Mouse (Mus musculus) mouse embryonic stem cell (cell line): Measurements from ENCODE around the gene Frat2.
"Not testable (repeated sequence)": the region's sequence is repeated elsewhere in the genome, so short reads cannot be mapped to it uniquely, and the experiment has no call there.

Experiments used
- in situ Hi-C, 2 experiments: fragments of 300-500 bp; cut with MboI; formaldehyde crosslinking; loops; 1 replicate in 1 of 2; 3 replicates in 1 of 2; pipeline ENCODE4 v1.14.3; 2019 to 2020; ENCODE audit warnings: low sequenced_read_pairs in 2 of 2, low pct_unique_long_range_greater_than_20kb in 1 of 2, mixed read lengths in 1 of 2; ENCODE audit not compliant: unreplicated experiment in 1 of 2

Frat2 gene

GRCm38 (mm10) chr19:41847992-41848851 lies at the start of gene Frat2:
TSS of gene Frat2 (minus strand) at chr19:41848132.
- in situ Hi-C loops: no loop called here

DNA sequence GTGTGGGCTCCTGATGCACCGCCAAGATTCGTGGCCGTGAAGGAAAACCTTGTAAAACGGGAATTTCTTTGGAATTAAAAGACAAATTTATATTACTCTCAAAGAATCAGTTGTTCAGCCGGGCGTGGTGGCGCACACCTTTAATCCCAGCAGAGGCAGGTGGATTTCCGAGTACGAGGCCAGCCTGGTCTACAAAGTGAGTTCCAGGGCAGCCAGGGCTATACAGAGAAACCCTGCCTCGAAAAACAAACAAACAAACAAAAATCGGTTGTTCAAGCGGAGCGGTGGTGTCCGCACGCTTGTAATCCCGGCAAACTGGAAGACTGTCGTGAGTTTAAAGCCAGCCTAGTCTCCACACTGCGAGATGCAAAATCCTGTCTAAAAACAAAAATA lies 48.4 kb upstream of the Frat2 start:
- in situ Hi-C loops: no loop called here

DNA sequence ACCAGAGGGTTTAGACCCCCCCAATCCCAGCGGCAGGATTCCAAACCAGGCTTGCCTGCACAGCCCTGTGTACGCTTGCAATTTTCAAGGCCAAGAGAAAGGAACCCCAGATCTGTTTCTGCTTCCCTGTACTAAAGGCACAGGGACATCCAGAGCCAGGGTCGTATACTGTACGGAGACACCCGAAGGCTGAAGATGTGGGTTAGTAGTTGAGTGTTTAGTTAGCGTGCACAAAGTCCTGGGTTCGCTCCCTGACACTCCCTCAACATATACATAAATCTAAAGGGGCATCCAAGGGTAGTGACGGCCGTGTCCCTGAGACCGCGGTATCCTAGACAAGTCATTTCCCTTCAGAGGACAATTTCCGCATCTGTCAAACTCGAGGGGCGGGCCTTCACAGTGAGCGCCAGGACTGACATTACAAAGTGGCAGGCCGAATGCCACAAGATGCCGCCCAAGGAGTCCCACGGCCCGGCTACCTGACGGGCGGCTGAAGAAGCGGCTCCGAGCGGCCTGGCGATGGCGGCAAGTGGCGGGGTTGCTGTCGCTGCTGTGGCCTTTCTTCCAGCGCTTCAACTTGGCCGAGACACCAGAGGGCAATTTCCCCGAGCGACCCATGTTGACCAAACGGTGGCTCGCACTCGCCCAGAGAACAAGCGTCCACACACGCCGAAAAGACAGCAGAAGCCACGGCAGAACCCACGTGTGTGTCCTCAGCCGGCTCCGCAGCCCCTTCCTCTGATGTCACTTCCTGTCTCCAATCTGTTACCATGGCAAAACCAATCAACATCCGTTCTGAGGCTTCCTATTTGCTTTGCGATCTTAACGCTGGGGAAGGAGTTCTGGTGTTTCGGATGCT lies 47.8 kb upstream of the Frat2 start, which contains the start of gene Rrp12:
TSS of gene Rrp12 (minus strand) at position 714 of the 859 bp plus-strand sequence.
- in situ Hi-C loops: no loop called here

GRCm38 (mm10) chr19:41894959-41895358 lies 47.0 kb upstream of the Frat2 start:
- in situ Hi-C loops: no loop called here

DNA sequence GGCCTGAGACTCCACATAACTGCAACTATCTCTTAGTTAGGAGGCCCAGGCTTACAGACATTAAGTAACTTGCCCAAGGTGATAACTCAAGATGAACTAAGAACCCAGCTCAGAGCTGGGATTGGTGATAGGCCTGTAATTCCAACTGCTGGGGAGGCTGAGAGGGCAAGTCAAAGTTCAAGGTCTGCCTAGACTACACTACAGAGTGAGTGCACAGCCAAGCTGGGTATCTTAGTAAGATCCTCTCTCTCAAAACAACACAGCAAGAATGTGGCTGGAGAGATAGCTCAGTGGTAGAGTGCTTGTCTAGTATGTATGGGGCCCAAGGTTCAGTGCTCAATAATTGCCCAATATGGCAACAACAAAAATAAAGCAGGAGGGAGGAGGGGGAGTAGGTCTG lies 40.3 kb upstream of the Frat2 start:
- in situ Hi-C loops: no loop called here

DNA sequence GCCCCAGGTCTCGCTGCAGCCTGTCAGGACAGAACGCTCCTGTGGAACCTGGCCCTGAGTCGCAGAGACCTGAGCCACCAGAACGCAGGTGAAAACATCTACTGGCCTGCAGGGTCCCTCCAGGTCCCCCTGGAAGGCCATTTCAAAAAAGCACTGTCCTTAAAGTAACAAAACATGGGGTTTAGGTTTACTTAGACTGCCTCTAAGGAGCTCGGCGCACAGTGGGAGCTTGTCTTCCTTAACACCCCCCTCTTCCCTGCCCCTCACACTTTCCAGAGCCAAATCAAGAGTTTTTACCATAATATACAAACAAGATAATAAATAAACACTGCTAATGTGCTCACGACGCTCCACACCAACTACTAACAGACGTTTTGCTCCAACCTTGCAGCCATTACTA lies 36.0 kb upstream of the Frat2 start:
- in situ Hi-C loops: no loop called here

DNA sequence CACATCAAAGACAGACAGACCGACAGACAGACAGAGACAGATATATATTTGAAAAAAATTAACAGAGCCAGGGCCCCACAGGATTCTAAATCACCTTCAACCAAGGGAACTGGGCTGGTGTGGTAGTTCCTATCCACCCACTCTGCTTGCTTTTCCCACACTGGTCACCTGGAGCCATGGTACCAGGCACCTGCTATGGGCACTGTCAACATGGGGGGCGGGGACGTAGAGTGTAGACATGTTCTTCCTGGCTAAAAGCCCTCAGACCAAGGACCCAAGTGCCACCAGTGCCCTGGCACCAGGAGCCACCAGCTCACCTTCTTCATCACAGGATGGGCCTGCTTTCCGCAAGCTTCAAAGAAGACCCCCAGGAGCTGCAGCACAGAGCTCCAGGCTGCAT lies 33.9 kb upstream of the Frat2 start:
- in situ Hi-C loops: no loop called here

GRCm38 (mm10) chr19:41874356-41874755 lies 26.4 kb upstream of the Frat2 start:
- in situ Hi-C loops: no loop called here

DNA sequence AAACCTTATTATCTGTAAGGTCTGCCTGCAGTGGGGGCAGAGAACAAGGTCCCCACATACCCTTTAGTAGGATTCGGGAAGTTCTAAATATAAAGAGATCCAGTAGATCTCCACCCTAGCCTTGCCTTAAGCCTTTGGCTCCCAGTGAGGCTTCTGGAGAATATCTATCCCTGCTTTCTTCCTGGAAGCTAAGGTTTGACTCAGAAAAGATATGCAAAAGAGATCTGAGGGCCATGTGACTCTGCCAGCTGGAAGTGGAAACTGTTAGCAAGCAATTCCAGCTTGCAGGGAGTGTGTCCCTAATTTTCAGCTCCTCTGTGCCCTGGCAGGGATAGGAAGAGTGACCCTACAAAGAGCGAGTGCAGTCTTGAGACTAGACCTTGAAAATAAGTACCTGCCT lies 24.4 kb upstream of the Frat2 start:
- in situ Hi-C loops: no loop called here

DNA sequence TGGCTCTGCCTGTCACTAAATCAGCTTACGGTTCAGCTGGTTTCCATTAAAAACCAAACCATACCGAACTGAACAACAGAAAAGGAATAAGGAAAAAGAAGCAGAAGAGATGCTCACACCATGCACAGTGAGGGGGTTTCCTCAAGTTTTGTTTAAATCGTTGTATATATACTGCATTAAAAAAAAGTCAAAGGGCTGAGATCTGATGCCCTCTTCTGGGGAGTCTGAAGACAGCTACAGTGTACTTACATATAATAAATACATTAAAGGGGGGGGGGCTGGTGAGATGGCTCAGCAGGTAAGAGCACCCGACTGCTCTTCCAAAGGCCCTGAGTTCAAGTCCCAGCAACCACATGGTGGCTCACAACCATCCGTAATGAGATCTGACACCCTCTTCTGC lies 22.0 kb upstream of the Frat2 start:
- in situ Hi-C loops: not testable (repeated sequence)

DNA sequence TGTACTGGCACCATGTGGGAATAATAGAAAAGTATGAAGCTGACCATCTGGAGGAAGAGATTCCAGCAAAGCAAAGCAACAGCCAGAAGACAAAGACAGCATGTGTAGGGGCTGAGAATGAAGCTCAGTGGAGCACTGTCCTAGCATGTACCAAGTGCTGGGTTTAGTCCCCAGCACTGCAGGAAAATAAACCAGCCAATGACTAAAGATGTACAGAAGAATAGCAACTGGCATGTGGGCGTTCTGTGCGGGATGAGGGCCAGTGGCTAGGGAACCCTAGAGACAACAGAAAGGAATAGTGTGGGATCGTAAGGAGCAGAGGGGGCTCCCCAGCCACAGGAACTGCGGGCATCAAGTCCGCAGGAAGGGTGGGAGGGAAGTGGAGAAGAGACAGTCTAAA lies 21.4 kb upstream of the Frat2 start:
- in situ Hi-C loops: no loop called here

- in situ Hi-C loops: no loop called here
Measured at GRCm38 (mm10) chr19:41866707-41867106, 18.8 kb upstream of the Frat2 start.

GRCm38 (mm10) chr19:41857816-41858310 lies 9.9 kb upstream of the Frat2 start:
- in situ Hi-C loops: no loop called here

DNA sequence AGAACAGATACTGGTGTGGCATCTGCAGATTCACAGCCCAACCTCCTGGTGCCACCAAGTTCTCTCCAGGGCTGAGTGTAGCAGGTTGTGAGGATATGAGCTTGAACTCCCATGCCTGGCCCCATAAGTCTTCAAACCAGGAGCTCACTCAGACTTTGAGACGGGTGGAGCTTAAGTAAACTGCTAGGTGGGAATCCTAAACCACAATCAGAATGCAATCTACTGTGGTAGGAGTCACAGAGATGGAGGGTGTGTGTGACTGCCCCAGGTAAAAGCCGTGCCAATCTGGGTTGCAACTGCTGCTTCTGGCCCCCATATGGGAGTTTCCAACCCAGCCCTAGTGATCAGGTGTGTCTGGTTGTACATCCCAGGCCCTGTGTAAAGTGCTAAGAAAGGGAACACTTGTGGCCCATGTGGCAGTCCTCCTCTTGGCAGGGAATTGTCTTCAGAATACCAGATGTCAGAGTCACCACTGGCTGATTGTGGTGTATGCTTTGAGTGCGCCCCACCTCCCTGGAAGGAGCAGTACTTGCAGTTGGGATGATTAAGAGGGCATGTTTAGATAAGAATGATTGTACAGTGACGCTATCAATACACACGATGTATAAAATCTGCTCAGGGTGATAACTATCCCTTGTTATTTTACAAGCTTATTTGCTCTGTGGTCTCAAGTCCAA lies 9.3 kb upstream of the Frat2 start:
- in situ Hi-C loops: no loop called here

DNA sequence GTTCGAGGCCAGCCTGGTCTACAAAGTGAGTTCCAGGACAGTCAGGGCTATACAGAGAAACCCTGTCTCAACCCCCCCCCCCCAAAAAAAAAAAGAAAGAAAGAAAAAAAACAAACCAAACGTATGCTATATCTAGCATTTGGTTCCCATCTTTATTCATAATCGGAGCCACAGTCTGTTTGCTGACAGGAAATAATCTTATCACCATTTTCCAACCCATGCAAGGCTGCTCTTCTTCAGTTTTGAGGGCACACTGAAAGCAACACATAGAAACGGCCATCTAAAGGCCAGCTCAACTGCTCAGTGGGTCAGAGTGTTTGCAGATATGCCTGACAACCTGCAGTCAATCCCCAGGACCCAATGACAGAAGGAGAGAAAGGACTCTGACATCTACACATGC lies 4.5 kb upstream of the Frat2 start:
- in situ Hi-C loops: no loop called here

DNA sequence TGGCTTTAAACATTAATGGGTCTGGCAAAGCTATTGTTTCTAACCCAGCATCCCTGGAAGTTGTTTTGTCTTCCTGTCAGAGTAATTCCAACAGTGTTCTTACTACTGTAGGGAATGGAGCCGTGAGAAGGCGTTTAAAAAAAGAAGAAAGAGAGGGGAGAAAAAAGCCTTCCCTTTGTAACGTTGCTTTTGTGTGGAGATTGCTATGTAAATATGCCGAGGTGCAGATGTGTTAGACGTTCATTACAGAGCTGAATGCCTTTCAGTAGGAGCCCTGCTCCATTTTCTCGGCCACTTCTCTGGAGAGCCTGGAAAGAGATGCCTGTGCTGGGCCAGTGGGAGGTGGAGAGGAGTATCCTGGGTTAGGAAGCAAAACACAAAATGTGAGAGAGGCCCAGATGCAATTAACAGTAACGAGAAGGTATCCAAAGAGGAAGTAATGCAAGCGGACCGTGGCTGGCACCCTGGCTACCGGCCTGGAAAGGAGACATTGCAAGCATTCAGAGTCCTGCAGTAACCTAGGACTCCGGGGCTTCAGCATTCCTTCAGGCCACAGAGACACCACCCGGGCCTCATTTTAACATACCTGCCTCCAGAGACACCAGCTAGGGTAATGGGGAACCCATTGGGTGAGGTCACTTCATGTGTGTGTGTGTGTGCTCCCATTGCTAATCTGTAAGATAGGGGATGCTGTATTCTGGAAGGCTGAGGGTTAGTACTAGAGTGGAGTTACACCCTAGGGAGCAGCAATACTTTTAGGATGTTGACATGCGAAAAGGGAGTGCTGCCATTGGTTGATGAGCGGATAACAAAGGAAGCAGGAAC lies 3.0 kb upstream of the Frat2 start:
- in situ Hi-C loops: no loop called here

- in situ Hi-C loops: no loop called here
Measured at GRCm38 (mm10) chr19:41850021-41850718, 2.2 kb upstream of the Frat2 start.

GRCm38 (mm10) chr19:41847614-41847991 lies 329 bp downstream of the Frat2 start:
- in situ Hi-C loops: not testable (repeated sequence)
